Mouse (Mus musculus): ENCODE data around the gene Speer2. TPM values are rescaled to one million over a fixed set of nuclear protein-coding genes. Genes with fewer than 3 reads are reported as not detected.

Gene Speer2
- not detected in 2 replicates for polyA plus RNA-seq (2015; fragmentation: Nextera tagmentation; extraction: Ambion mirVana)

DNA sequence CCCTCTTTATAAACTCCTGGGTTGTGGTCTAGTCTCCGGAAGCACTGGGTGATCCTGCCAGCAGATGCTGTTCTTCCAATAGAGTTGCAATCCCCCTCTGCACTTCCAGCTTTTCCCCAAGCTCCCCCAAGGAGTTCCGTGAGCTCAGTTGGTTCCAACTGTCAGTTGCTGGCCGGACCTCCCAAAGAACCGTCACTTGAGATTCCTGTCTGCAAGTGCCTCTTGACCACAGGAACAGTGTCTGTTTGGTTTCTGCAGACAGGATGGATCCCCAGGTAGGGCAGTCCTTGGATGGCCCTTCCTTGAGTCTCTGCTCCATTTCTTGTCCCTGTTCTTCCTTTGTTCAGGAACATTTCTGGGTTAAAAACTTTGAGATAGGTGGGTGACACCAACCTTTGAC, at the start of gene Speer2:
Speer2 (minus strand) TSS at position 101 of the 400 bp plus-strand sequence.
- H3K36me3 ChIP-seq, result no peaks in the 10 kb centered on the region
- H3K27me3 ChIP-seq, result no peaks in the 10 kb centered on the region
- H3K9me3 ChIP-seq (replicated peaks), result no peaks in the 10 kb centered on the region
- 73% methylated on average over 4 of the region's 4 CpGs for WGBS (ENCODE audit: insufficient replicate concordance)
- DNase-seq (no peak), ATAC-seq (ENCODE audit: low read depth) (no peak)
- no peaks in the 10 kb centered on the region for H3K4me1 ChIP-seq (replicated peaks)
- H3K4me3 ChIP-seq (replicated peaks), result no peak within 1 kb of the TSS
- H3K4me2 ChIP-seq, result no peak within 1 kb of the TSS
- no peak within 1 kb of the TSS for H3K27ac ChIP-seq
- no peak within 1 kb of the TSS for H3K9ac ChIP-seq

- H3K27me3 ChIP-seq, result no peaks in the 10 kb centered on the region
- no peak for DNase-seq
- H3K36me3 ChIP-seq, result no peaks in the 10 kb centered on the region
- H3K4me3 ChIP-seq (replicated peaks), result no peak overlapping the region
- H3K4me1 ChIP-seq (replicated peaks), result no peaks in the 10 kb centered on the region
- no peaks in the 10 kb centered on the region for H3K9me3 ChIP-seq (replicated peaks)
- H3K4me2 ChIP-seq, result no peak overlapping the region
- no peak overlapping the region for H3K9ac ChIP-seq
- 0 out of 2 replicates have a peak, but pooled peaks have one; percentile 31 for ATAC-seq (ENCODE audit: low read depth)
- no peak overlapping the region for H3K27ac ChIP-seq
Observed at GRCm38 (mm10) chr16:69904303-69904702, 40.8 kb upstream of the Speer2 start.

- DNase-seq, result no peak
Observed at GRCm38 (mm10) chr16:69880712-69881111, 17.2 kb upstream of the Speer2 start.

GRCm38 (mm10) chr16:69836628-69837027, 26.9 kb downstream of the Speer2 start:
- ATAC-seq (ENCODE audit: low read depth), result no peak
- no peak overlapping the region for H3K9ac ChIP-seq
- no peaks in the 10 kb centered on the region for H3K27me3 ChIP-seq
- no peak overlapping the region for H3K4me3 ChIP-seq (replicated peaks)
- 73% methylated on average over 2 of the region's 2 CpGs for WGBS (ENCODE audit: insufficient replicate concordance)
- H3K27ac ChIP-seq, result no peak overlapping the region
- no peak overlapping the region for H3K4me2 ChIP-seq
- DNase-seq, result no peak
- no peaks in the 10 kb centered on the region for H3K4me1 ChIP-seq (replicated peaks)
- H3K36me3 ChIP-seq, result no peaks in the 10 kb centered on the region
- no peaks in the 10 kb centered on the region for H3K9me3 ChIP-seq (replicated peaks)

More at GRCm38 (mm10) chr16:69880712-69881111, 17.2 kb upstream of the Speer2 start:
- H3K4me2 ChIP-seq, result no peak overlapping the region
- no peak for ATAC-seq (ENCODE audit: low read depth)
- no peak overlapping the region for H3K9ac ChIP-seq
- no peaks in the 10 kb centered on the region for H3K27me3 ChIP-seq
- no peak overlapping the region for H3K27ac ChIP-seq
- no peak overlapping the region for H3K4me3 ChIP-seq (replicated peaks)
- H3K9me3 ChIP-seq (replicated peaks), result no peaks in the 10 kb centered on the region
- no peaks in the 10 kb centered on the region for H3K36me3 ChIP-seq
- no peaks in the 10 kb centered on the region for H3K4me1 ChIP-seq (replicated peaks)

GRCm38 (mm10) chr16:69813652-69814051, 49.9 kb downstream of the Speer2 start:
- Histone ChIP-seq H3K9ac (no peak overlapping the region), H3K36me3 (no peaks in the 10 kb centered on the region), H3K27ac (no peak overlapping the region), H3K4me2 (no peak overlapping the region), H3K9me3 (replicated peaks) (no peaks in the 10 kb centered on the region), H3K4me1 (replicated peaks) (no peaks in the 10 kb centered on the region), H3K27me3 (no peaks in the 10 kb centered on the region), H3K4me3 (replicated peaks) (no peak overlapping the region)
- 65% methylated on average over 5 of the region's 5 CpGs for WGBS (ENCODE audit: insufficient replicate concordance)
- no peak for DNase-seq
- ATAC-seq (ENCODE audit: low read depth), result no peak
